Comparison of ENCODE assay signal across 28 mouse cellular contexts in the genomic region with DNA sequence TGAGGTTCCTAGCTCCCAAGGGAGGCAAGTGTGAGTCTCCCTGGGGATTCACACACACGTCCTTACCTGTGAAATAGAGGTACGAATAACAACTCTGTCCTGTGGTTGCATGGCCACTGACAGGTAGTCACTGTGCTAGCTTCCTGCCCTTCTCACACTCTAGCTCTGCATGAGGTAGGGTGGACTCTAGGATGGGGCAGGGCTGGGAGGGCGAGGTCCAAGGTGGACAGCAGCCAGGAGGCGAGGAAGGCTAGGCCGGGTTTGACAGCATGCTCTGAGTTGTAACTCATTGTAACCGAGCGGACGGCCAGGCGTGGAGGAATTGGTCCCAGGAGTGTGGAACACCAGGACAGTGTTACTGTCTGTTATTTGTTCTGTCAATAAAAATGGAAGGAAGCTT.
DNase-seq lines count a peak whose midpoint lies in the region; ATAC-seq and TF ChIP-seq lines count a peak whose summit lies in the region.
"Had no signal": no experiment of that assay in that cellular context is flagged by ENCODE, and none has a peak within 500 bp of the region (broad histone marks: within the 10 kb centered on the region; RNA-seq: fewer than 3 reads in every experiment).

No protein-coding gene starts in this region.

- H3K4me3 ChIP-seq in neural tube, embryonic 12.5 days = no peak overlapping the region
- no peak overlapping the region for H3K4me3 ChIP-seq in neural tube, embryonic 15.5 days (replicated peaks)
- H3K4me3 ChIP-seq in stomach, postnatal 0 days (ENCODE audit: low read depth, low read length) = no peak overlapping the region
- H3K4me3 ChIP-seq: embryonic facial prominence, embryonic 13.5 days; forebrain, embryonic 10.5 days; forebrain, embryonic 15.5 days; hindbrain, embryonic 13.5 days; midbrain, embryonic 15.5 days had no signal

- WGBS in neural tube, embryonic 12.5 days = 72% methylated on average over 9 of the region's 9 CpGs
- 62% methylated on average over 9 of the region's 9 CpGs for WGBS in neural tube, embryonic 15.5 days
- WGBS in stomach, postnatal 0 days = 63% methylated on average over 9 of the region's 9 CpGs

- TF ChIP-seq EP300 in stomach, postnatal 0 days (optimal IDR thresholded peaks at IDR 0.05) = no peak

- H3K36me3 ChIP-seq in neural tube, embryonic 12.5 days = no peaks in the 10 kb centered on the region
- H3K36me3 ChIP-seq in neural tube, embryonic 15.5 days = no peaks in the 10 kb centered on the region
- no peaks in the 10 kb centered on the region for H3K36me3 ChIP-seq in stomach, postnatal 0 days (ENCODE audit: control insufficient read depth, insufficient read depth, low read length)
- H3K36me3 ChIP-seq: embryonic facial prominence, embryonic 13.5 days; forebrain, embryonic 10.5 days; forebrain, embryonic 15.5 days; hindbrain, embryonic 13.5 days; midbrain, embryonic 15.5 days had no signal

- H3K4me1 ChIP-seq in neural tube, embryonic 12.5 days = peaks cover 5% of the 10 kb centered on the region; the same call in 1 of the 2 replicates
- H3K4me1 ChIP-seq in neural tube, embryonic 15.5 days = peaks cover 19% of the 10 kb centered on the region; the same call in 1 of the 2 replicates
- H3K4me1 ChIP-seq in stomach, postnatal 0 days (replicated peaks; ENCODE audit: control insufficient read depth, insufficient read depth) = no peaks in the 10 kb centered on the region
- H3K4me1 ChIP-seq: embryonic facial prominence, embryonic 13.5 days had no signal

- no peaks in the 10 kb centered on the region for H3K27me3 ChIP-seq in neural tube, embryonic 12.5 days (replicated peaks)
- no peaks in the 10 kb centered on the region for H3K27me3 ChIP-seq in neural tube, embryonic 15.5 days (replicated peaks)
- no peaks in the 10 kb centered on the region for H3K27me3 ChIP-seq in stomach, postnatal 0 days (ENCODE audit: control insufficient read depth, insufficient read depth, low read length)
- H3K27me3 ChIP-seq: embryonic facial prominence, embryonic 13.5 days; forebrain, embryonic 15.5 days; hindbrain, embryonic 13.5 days; midbrain, embryonic 15.5 days had no signal

- no peaks in the 10 kb centered on the region for H3K9me3 ChIP-seq in neural tube, embryonic 12.5 days
- no peaks in the 10 kb centered on the region for H3K9me3 ChIP-seq in neural tube, embryonic 15.5 days (replicated peaks)
- H3K9me3 ChIP-seq in stomach, postnatal 0 days (ENCODE audit: control insufficient read depth, low read length) = no peaks in the 10 kb centered on the region
- H3K9me3 ChIP-seq: embryonic facial prominence, embryonic 13.5 days; forebrain, embryonic 10.5 days; forebrain, embryonic 15.5 days; hindbrain, embryonic 13.5 days; midbrain, embryonic 15.5 days had no signal

- no peak overlapping the region for H3K27ac ChIP-seq in neural tube, embryonic 12.5 days
- no peak overlapping the region for H3K27ac ChIP-seq in neural tube, embryonic 15.5 days (replicated peaks)
- H3K27ac ChIP-seq in stomach, postnatal 0 days (replicated peaks) = no peak overlapping the region
- H3K27ac ChIP-seq: embryonic facial prominence, embryonic 13.5 days; forebrain, embryonic 10.5 days; forebrain, embryonic 15.5 days; hindbrain, embryonic 13.5 days; kidney, postnatal 0 days; liver, embryonic 14.5 days; macrophage; midbrain, embryonic 15.5 days had no signal

- no peak overlapping the region for H3K4me2 ChIP-seq in neural tube, embryonic 12.5 days (replicated peaks)
- no peak overlapping the region for H3K4me2 ChIP-seq in neural tube, embryonic 15.5 days
- H3K4me2 ChIP-seq in stomach, postnatal 0 days (replicated peaks; ENCODE audit: low read depth) = no peak overlapping the region
- H3K4me2 ChIP-seq: embryonic facial prominence, embryonic 13.5 days; forebrain, embryonic 15.5 days; heart, embryonic 11.5 days; hindbrain, embryonic 13.5 days; midbrain, embryonic 15.5 days had no signal

- no peak overlapping the region for H3K9ac ChIP-seq in neural tube, embryonic 12.5 days
- no peak overlapping the region for H3K9ac ChIP-seq in neural tube, embryonic 15.5 days (replicated peaks)
- H3K9ac ChIP-seq in stomach, postnatal 0 days (ENCODE audit: low read length) = no peak overlapping the region
- H3K9ac ChIP-seq: embryonic facial prominence, embryonic 13.5 days; forebrain, embryonic 15.5 days; hindbrain, embryonic 13.5 days; liver, embryonic 14.5 days; midbrain, embryonic 15.5 days had no signal

- peak; percentile 64 for DNase-seq in kidney, adult 9 months
- peak; percentile 69 for DNase-seq in kidney, postnatal 14 days
- no peak for DNase-seq in stomach, postnatal 0 days (ENCODE audit: low spot score)
- DNase-seq in right cerebral cortex, postnatal 36 days (ENCODE audit: low spot score in 2 of 2) = no peak
- no peak for DNase-seq in cerebellum, adult 9-10 months
- DNase-seq: adrenal gland, adult 8-10 months; cerebellum, adult 9-11 months; embryo, embryonic 11 days; gastrocnemius, postnatal 25 days; heart, adult 18-20 months; heart, postnatal 4 days; lung, adult 2 months; lung, postnatal 10 days; right cerebral cortex, postnatal 25 days; spleen, adult 18-20 months; thymus, postnatal 4 days had no signal

- ATAC-seq in neural tube, embryonic 12.5 days (ENCODE audit: low FRiP score, low read depth) = peak; percentile 26; the same call in 1 of the 2 replicates
- ATAC-seq in neural tube, embryonic 15.5 days (ENCODE audit: low FRiP score) = no peak
- ATAC-seq in stomach, postnatal 0 days (ENCODE audit: low FRiP score, low TSS enrichment) = 0 out of 2 replicates have a peak, but pooled peaks have one; percentile 24
- ATAC-seq: forebrain, embryonic 15.5 days; inflammation-experienced regulatory T-cells, adult 6 months; midbrain, embryonic 15.5 days had no signal

- TF ChIP-seq CTCF in stomach, postnatal 0 days (IDR thresholded peaks at IDR 0.05; ENCODE audit: low read depth) = no peak

Comparison
In these comparisons a context has a peak if more than half of its experiments do, and no peak if none do; other contexts are left out.
1. DNase-seq: peak in kidney, adult 9 months (single experiment) and kidney, postnatal 14 days (single experiment); none in stomach, postnatal 0 days (single experiment), right cerebral cortex, postnatal 36 days (0 of 2) and cerebellum, adult 9-10 months (single experiment).